Mouse (Mus musculus) ES-CJ7 (cell line): ENCODE data around the gene Zfp277.

Source experiments
- DNase-seq: peaks from one replicate; pipeline ENCODE4 v3.0.0; 2011; ENCODE audit warnings: low read depth, low spot score

The Zfp277 gene

GRCm38 (mm10) chr12:40445648-40446449 lies at the start of gene Zfp277, which contains the start of gene Dock4:
Gene Zfp277 (minus strand): TSS chr12:40445902.
Gene Dock4 (plus strand): TSS chr12:40445952.
- DNase-seq, result peak; percentile 99

- no peak for DNase-seq
These were observed 40.5 kb upstream of the Zfp277 start for GRCm38 (mm10) chr12:40486047-40486837.

- DNase-seq, result no peak
These were observed 39.5 kb upstream of the Zfp277 start for GRCm38 (mm10) chr12:40485210-40485609.

GRCm38 (mm10) chr12:40484224-40484623 lies 38.5 kb upstream of the Zfp277 start:
- DNase-seq, result no peak

GRCm38 (mm10) chr12:40477621-40478452 lies 32.1 kb upstream of the Zfp277 start:
- DNase-seq, result no peak

GRCm38 (mm10) chr12:40473709-40474108 lies 28.0 kb upstream of the Zfp277 start:
- DNase-seq, result no peak

- DNase-seq, result no peak
These were observed 26.1 kb upstream of the Zfp277 start for GRCm38 (mm10) chr12:40471649-40472399.

GRCm38 (mm10) chr12:40469009-40469408 lies 23.3 kb upstream of the Zfp277 start:
- no peak for DNase-seq

- no peak for DNase-seq
These were observed 22.5 kb upstream of the Zfp277 start for GRCm38 (mm10) chr12:40468235-40468634.

GRCm38 (mm10) chr12:40464282-40464681 lies 18.6 kb upstream of the Zfp277 start:
- DNase-seq, result no peak

GRCm38 (mm10) chr12:40463828-40464227 lies 18.1 kb upstream of the Zfp277 start:
- DNase-seq, result no peak

GRCm38 (mm10) chr12:40462693-40463235 lies 17.1 kb upstream of the Zfp277 start:
- no peak for DNase-seq

GRCm38 (mm10) chr12:40459673-40460265 lies 14.1 kb upstream of the Zfp277 start:
- no peak for DNase-seq

GRCm38 (mm10) chr12:40458977-40459376 lies 13.3 kb upstream of the Zfp277 start:
- no peak for DNase-seq

GRCm38 (mm10) chr12:40456517-40456916 lies 10.8 kb upstream of the Zfp277 start:
- DNase-seq, result no peak

GRCm38 (mm10) chr12:40449119-40449795 lies 3.6 kb upstream of the Zfp277 start:
- no peak for DNase-seq

- peak; percentile 10 for DNase-seq
These were observed 2.1 kb upstream of the Zfp277 start for GRCm38 (mm10) chr12:40447561-40448355.

- DNase-seq, result peak; percentile 25
These were observed 1.0 kb upstream of the Zfp277 start for GRCm38 (mm10) chr12:40446450-40447381.
